Mouse (Mus musculus) forebrain, embryonic 11.5 days (tissue): Measurements from ENCODE around the gene Fstl4. TPM values are rescaled to one million over a fixed set of nuclear protein-coding genes. Genes with fewer than 3 reads are reported as not detected.
"Not testable (repeated sequence)": the region's sequence is repeated elsewhere in the genome, so short reads cannot be mapped to it uniquely, and the experiment has no call there.

Source experiments
- ATAC-seq: fragments of 200-750 bp; cut with Nextera tagmentation; replicated peaks from 2 replicates; pipeline ENCODE4 v1.8.0; 2017; ENCODE audit warnings: moderate TSS enrichment; ENCODE audit not compliant: low FRiP score
- DNase-seq: peaks from one replicate; pipeline ENCODE4 v3.0.0-alpha.2; 2017; ENCODE audit warnings: low spot score
- H3K27ac ChIP-seq: fragments of 300-500 bp; sonication (generic); 2 replicates; pipeline ENCODE4 v1.5.1; 2014; ENCODE audit warnings: low read depth, low read length
- H3K27me3 ChIP-seq: fragments of 300-500 bp; sonication (generic); 2 replicates; pipeline ENCODE4 v1.6.1; 2014; ENCODE audit warnings: mild to moderate bottlenecking, low read length, mixed read lengths; ENCODE audit not compliant: control insufficient read depth, insufficient read depth
- H3K36me3 ChIP-seq: fragments of 300-500 bp; sonication (generic); 2 replicates; pipeline ENCODE4 v1.6.1; 2014; ENCODE audit warnings: mild to moderate bottlenecking, low read length, moderate library complexity, mixed read lengths; ENCODE audit not compliant: control insufficient read depth, insufficient read depth
- H3K4me1 ChIP-seq: fragments of 300-500 bp; sonication (generic); replicated peaks from 2 replicates; pipeline ENCODE4 v1.6.1; 2014; ENCODE audit warnings: low read length, mixed read lengths; ENCODE audit not compliant: control insufficient read depth, insufficient read depth
- H3K4me2 ChIP-seq: fragments of 300-500 bp; sonication (generic); 2 replicates; pipeline ENCODE4 v1.6.1; 2014; ENCODE audit warnings: low read depth, mild to moderate bottlenecking, low read length, moderate library complexity, mixed read lengths; ENCODE audit not compliant: severe bottlenecking
- H3K4me3 ChIP-seq: fragments of 300-500 bp; sonication (generic); 2 replicates; pipeline ENCODE4 v1.5.1; 2014; ENCODE audit warnings: low read depth, low read length
- H3K9ac ChIP-seq: fragments of 300-500 bp; sonication (generic); 2 replicates; pipeline ENCODE4 v1.6.1; 2014; ENCODE audit warnings: low read length
- H3K9me3 ChIP-seq: fragments of 300-500 bp; sonication (generic); 2 replicates; pipeline ENCODE4 v1.6.1; 2016; ENCODE audit warnings: low read length, mixed read lengths; ENCODE audit not compliant: control insufficient read depth
- WGBS: fragments of 180-500 bp; shearing (Covaris S2); extraction: QIAGEN DNeasy Blood & Tissue Kit; methylation state at CpG from one replicate; pipeline ENCODE4 v1.1.7; 2014; 5-methylcytosine and 5-hydroxymethylcytosine counted together
- polyA plus RNA-seq: library from polyadenylated mRNA; unstranded; fragments of >200 nt; fragmentation: Nextera tagmentation; extraction: Ambion mirVana; gene quantifications from 2 replicates; pipeline ENCODE4 v1.2.1, GENCODE M21; 2014

The Fstl4 gene
- polyA plus RNA-seq, 1 experiment from 2014 or later = 0.73 TPM

DNA sequence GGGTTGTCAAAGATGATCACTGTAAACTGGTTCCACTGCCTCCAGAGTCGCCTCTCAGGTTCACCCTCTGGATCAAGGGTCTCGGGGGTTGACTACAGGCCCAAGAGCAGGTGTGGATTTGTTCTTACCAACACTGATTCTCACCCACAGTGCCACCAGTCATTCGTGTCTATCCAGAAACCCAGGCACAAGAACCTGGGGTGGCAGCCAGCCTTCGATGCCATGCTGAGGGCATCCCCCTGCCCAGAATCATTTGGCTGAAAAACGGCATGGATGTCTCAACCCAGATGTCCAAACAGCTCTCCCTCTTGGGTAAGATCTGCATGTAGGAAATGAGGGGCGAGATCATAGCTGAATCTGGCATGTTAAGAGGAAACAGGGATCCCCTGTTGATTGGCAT, 398.0 kb downstream of the Fstl4 start:
- H3K27me3 ChIP-seq = no peaks in the 10 kb centered on the region
- no peak overlapping the region for H3K4me2 ChIP-seq
- H3K9ac ChIP-seq = no peak overlapping the region
- no peaks in the 10 kb centered on the region for H3K36me3 ChIP-seq
- no peak overlapping the region for H3K27ac ChIP-seq
- H3K4me3 ChIP-seq = no peak overlapping the region
- DNase-seq (no peak), ATAC-seq (no peak)
- WGBS = 88% methylated on average over 6 of the region's 6 CpGs
- H3K4me1 ChIP-seq = no peaks in the 10 kb centered on the region
- H3K9me3 ChIP-seq = no peaks in the 10 kb centered on the region

DNA sequence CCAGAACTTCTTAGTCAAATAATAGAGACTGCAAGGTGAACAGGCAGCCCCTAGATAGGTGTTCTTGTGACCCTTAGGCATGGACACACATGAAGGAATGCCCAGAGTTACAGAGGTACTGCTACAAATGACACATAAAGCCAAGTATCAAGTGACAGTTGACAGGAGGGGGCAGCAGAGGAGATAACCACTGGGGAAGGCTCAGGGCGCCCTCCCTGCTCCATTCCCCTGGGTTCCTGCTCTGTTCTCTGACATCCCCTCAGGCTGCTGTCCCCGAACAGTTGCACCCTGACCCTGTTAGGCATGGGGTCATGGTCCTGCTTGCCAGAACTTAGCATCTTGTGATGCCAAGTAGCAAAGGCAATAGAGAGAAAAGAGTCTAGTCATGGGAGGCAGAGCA, 402.0 kb downstream of the Fstl4 start:
- WGBS = 62% methylated on average over 2 of the region's 2 CpGs
- Histone ChIP-seq H3K36me3 (no peaks in the 10 kb centered on the region), H3K4me3 (no peak overlapping the region), H3K27ac (no peak overlapping the region), H3K27me3 (no peaks in the 10 kb centered on the region), H3K4me1 (no peaks in the 10 kb centered on the region), H3K9me3 (no peaks in the 10 kb centered on the region), H3K9ac (no peak overlapping the region), H3K4me2 (no peak overlapping the region)
- no peak for DNase-seq
- no peak for ATAC-seq

DNA sequence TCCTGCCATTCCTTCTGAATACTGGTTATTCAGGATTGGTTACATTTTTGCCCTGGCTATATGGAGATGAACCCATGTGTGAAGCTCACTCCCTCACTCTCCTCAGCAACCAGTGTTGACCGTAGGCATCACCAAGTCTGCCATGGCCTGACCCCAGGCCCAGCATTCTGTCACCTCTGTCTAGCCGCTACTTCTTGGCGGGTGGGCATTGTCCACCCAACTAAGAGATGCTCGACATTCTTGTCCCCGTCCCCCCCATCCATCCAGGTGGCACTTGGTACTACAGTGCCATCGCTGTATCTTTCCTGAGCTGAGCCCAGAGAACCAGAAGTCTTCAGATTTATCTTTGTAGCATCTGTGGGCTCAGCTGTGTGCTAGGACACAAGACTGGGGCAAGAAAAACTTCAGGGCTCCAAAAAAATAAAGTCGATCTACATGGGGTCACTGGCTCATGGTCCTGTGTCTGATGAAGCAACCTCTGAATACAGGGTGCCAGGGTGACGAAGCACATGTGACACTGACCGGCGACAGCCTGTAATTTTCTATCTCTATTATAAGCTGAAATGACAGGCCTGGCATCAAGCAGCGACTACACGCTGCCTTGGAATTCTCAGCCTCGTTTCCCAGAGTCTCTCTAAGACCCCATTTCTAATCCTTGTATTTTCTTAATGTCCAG, 417.9 kb downstream of the Fstl4 start:
- no peaks in the 10 kb centered on the region for H3K36me3 ChIP-seq
- WGBS = 85% methylated on average over 13 of the region's 13 CpGs
- H3K4me3 ChIP-seq = no peak overlapping the region
- no peak overlapping the region for H3K27ac ChIP-seq
- ATAC-seq = no peak
- H3K9ac ChIP-seq = no peak overlapping the region
- DNase-seq = no peak
- H3K27me3 ChIP-seq = no peaks in the 10 kb centered on the region
- no peak overlapping the region for H3K4me2 ChIP-seq
- H3K9me3 ChIP-seq = no peaks in the 10 kb centered on the region
- no peaks in the 10 kb centered on the region for H3K4me1 ChIP-seq

DNA sequence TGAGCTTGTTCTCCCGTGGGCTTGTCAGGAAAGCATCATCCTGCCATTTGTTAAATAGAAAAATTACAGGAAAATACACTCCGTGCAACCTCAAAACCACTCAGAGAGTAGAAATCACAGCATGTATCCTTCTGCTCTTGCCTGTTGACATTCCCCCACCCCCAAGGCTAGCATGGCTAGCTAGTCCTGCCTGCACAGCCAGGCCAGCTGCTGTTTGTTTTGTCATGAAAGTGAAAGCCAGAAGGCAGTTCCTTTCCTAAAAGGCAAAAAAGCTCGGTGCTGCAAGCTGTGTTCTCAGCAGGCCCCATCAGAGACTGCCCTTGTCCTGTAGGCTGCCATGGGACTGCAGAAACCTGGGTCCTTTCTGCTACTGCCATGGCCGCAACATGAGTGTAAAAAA, 418.4 kb downstream of the Fstl4 start:
- WGBS = 72% methylated on average over 4 of the region's 4 CpGs
- H3K27ac ChIP-seq = no peak overlapping the region
- DNase-seq (no peak), ATAC-seq (no peak)
- no peaks in the 10 kb centered on the region for H3K4me1 ChIP-seq
- no peak overlapping the region for H3K4me2 ChIP-seq
- no peaks in the 10 kb centered on the region for H3K36me3 ChIP-seq
- no peak overlapping the region for H3K9ac ChIP-seq
- no peaks in the 10 kb centered on the region for H3K27me3 ChIP-seq
- H3K9me3 ChIP-seq = no peaks in the 10 kb centered on the region
- H3K4me3 ChIP-seq = no peak overlapping the region

DNA sequence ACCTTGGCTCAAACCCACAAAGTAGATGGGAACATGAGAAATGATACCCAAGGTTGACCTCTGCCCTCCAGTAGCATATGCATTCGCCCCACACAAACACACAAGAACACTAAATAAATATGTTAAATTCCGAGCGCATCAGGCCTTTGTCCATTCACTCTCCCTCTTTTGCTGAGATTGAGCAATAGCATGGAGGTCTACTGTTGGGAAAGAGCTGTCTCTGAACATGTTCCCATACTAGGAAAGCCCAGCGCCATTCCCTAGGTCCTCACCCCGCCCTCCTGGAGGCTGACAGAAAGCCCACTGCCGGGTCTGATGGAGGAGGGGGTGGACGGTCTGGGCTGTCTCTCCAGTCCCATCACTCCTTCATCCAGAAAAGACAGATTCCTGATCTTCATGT, 419.6 kb downstream of the Fstl4 start:
- H3K9me3 ChIP-seq = no peaks in the 10 kb centered on the region
- no peaks in the 10 kb centered on the region for H3K36me3 ChIP-seq
- no peak for ATAC-seq
- no peaks in the 10 kb centered on the region for H3K4me1 ChIP-seq
- no peak overlapping the region for H3K27ac ChIP-seq
- no peak overlapping the region for H3K9ac ChIP-seq
- no peak overlapping the region for H3K4me2 ChIP-seq
- 92% methylated on average over 7 of the region's 7 CpGs for WGBS
- DNase-seq = no peak
- H3K27me3 ChIP-seq = no peaks in the 10 kb centered on the region
- no peak overlapping the region for H3K4me3 ChIP-seq

DNA sequence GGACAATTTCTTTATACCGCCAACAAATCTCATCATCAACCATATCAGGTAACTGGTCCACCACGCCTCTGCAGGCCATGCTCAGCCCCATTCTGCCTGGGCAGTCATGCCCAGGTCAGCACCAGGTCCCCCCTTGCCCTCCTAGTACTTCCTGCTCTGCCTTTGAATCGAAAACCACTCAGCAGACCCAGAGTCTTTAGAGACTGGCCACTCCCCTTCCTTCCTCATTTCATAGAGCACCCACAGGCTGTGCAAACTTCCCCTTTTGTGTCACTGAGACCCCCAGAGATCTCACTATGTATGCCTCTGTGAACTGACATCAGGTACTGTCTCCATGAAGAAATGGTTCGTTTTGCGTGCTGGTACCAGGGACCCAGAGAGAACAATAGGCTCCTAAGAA, 420.3 kb downstream of the Fstl4 start:
- H3K27ac ChIP-seq = no peak overlapping the region
- 75% methylated on average over 5 of the region's 5 CpGs for WGBS
- H3K4me2 ChIP-seq = no peak overlapping the region
- no peaks in the 10 kb centered on the region for H3K9me3 ChIP-seq
- H3K4me3 ChIP-seq = no peak overlapping the region
- no peaks in the 10 kb centered on the region for H3K4me1 ChIP-seq
- H3K27me3 ChIP-seq = no peaks in the 10 kb centered on the region
- ATAC-seq (no peak), DNase-seq (no peak)
- H3K36me3 ChIP-seq = no peaks in the 10 kb centered on the region
- no peak overlapping the region for H3K9ac ChIP-seq

DNA sequence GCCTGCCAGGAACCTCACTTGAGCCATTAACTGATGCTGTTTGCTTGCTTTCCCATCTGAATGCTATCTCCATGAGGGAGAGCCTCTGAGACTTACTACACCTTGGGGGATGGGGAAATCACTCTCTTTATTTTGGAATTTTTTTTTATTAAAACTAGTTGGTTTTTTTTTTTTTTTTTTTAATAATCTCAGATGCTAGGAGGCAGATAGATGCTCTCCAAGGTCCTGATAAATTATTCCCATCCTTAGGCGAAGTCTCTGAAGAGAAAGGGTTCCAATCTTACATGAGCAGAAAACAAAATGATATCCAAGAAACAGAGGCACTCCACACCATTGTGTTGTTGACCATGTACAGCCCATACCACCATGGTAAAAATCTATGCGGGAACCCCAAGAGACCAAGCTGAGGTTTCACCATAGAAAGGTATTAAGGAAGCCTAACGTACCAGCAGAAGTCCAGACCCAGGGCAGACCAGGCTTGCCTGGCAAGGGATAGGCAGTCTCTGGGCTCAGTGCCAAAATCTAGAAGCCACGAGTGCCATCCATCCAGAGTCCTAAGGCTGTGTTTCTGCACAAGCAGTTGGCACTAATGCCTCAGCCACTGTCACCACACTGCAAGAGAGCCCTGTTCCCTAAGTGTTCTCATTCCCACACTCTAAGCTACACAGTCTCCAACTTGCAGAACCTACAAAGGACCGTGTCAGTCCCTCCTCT, 423.1 kb downstream of the Fstl4 start:
- DNase-seq (no peak), ATAC-seq (no peak)
- Histone ChIP-seq H3K4me2 (no peak overlapping the region), H3K4me3 (no peak overlapping the region), H3K36me3 (no peaks in the 10 kb centered on the region), H3K9me3 (no peaks in the 10 kb centered on the region), H3K4me1 (no peaks in the 10 kb centered on the region), H3K27ac (no peak overlapping the region), H3K27me3 (no peaks in the 10 kb centered on the region), H3K9ac (no peak overlapping the region)
- WGBS = 76% methylated on average over 5 of the region's 5 CpGs

DNA sequence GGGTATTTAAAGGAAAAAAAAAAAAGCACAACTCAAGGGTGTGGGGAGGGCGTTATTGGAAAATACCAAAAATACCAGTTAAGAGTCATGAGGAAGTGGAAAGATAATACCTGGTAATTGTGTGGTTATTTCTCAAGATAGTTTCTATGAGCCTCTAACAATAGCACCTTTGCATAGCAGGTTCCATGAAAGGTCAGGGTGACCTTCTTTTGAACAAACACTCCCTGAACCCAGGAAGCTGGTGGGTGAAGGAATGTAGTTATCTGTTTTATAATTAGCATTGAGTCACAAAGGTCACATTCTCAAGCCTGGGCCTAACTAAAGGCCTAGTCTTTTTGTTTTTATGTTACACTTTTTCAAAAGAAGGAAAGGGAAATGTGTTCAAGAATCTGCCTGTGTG, 432.1 kb downstream of the Fstl4 start:
- not testable (repeated sequence) for H3K4me2 ChIP-seq, H3K9me3 ChIP-seq, H3K27ac ChIP-seq, H3K4me3 ChIP-seq, H3K27me3 ChIP-seq, H3K36me3 ChIP-seq, ATAC-seq, H3K4me1 ChIP-seq, H3K9ac ChIP-seq, DNase-seq
- WGBS = 92% methylated on average over 1 of the region's 1 CpGs

DNA sequence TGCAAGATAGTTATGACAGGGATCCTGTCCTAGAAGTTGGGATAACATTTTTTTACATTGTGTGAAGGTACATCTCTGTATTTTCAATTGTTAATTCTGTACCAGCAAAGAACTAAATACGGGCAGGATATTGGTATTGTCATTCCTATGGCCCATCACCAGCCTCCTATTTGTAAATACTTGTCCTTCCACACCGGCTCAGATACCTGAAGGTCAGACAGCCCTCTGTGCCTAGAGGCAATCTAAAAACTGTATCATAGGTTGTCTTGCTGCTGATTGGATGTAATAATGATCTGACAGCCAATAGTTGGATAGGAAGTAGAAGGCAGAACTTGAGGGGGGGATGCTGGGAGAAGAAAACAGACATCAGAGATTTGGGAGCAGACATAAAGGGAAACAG, 432.7 kb downstream of the Fstl4 start:
- 92% methylated on average over 2 of the region's 2 CpGs for WGBS
- DNase-seq (no peak), ATAC-seq (no peak)
- Histone ChIP-seq H3K4me2 (no peak overlapping the region), H3K36me3 (no peaks in the 10 kb centered on the region), H3K4me3 (no peak overlapping the region), H3K9me3 (no peaks in the 10 kb centered on the region), H3K9ac (no peak overlapping the region), H3K27ac (no peak overlapping the region), H3K27me3 (no peaks in the 10 kb centered on the region), H3K4me1 (no peaks in the 10 kb centered on the region)
